Mouse (Mus musculus): ENCODE data around the gene Fmo1. TPM values are rescaled to one million over a fixed set of nuclear protein-coding genes. Genes with fewer than 3 reads are reported as not detected.
"Not testable (repeated sequence)": the region's sequence is repeated elsewhere in the genome, so short reads cannot be mapped to it uniquely, and the experiment has no call there.

Fmo1 gene
- total RNA-seq, 2 experiments from 2014 or later, result 31.4 to 54.9 TPM

- DNase-seq, result no peak
Observed at GRCm38 (mm10) chr1:162792306-162793044, 73.9 kb downstream of the Fmo1 start.

DNA sequence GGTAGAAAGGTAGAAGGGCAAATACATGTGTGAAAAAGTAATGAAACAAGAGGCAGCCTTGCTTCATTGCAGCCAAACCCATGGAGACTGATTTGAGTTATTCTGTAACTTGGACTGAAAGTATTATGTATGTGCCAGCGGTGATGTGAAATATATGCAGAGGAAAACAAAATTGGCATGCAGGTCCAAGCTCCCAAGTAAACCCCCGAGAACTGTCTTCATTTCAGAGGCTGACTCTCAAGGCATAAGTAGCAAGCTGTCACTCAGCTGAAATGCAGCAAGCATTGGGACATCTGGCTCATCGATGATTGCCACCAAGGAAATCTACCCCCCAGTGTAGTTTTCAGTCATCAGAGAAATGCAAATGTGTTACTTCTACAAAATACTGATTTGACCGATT lies 81.2 kb downstream of the Fmo1 start:
- no peak for DNase-seq

DNA sequence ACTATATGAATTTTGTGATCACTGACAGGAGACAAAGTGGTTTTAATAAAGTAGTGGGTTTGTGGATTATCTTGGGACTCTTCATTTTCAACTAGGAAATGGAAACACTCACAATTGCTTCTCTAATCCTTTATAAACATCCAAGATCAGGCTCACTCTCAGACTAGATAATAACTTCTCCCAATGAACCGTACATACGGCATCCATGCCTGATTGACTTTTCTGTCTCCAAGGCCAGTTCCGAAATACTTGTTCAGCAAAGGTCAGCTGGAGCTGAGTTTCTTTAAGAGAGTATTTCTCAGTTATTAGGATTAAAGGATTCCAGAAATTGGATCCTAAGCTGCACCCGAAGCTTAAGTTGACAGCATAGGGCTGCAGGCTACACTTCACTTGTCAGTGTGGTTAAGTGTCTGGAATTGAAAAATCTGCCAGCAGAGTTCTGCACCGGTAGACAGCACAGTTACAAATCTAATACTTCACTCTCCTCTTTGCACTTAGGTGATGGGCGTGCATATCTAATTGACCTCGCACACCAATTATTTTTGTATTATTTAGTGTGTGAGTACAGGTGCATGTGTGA lies 82.7 kb downstream of the Fmo1 start:
- DNase-seq, result no peak

- not testable (repeated sequence) for DNase-seq
Observed at GRCm38 (mm10) chr1:162781035-162781434, 85.4 kb downstream of the Fmo1 start.

Other genes with a start within 250 kb of the Fmo1 start
- gene Myoc, start 227.5 kb downstream of the Fmo1 start, total RNA-seq (2021), result 1 to 10 TPM; 2.9 to 3.9 TPM
- not detected for gene Myocos, start 208.4 kb downstream of the Fmo1 start, total RNA-seq (2021)
- gene Prrc2c, start 126.1 kb downstream of the Fmo1 start, total RNA-seq (2021), result 10 to 100 TPM; 60.7 to 78.1 TPM
- gene Fmo4, start 52.6 kb downstream of the Fmo1 start, total RNA-seq (2021), result not detected
- 10 to 100 TPM; 41.6 to 51.5 TPM for gene Fmo2, start 32.1 kb upstream of the Fmo1 start, total RNA-seq (2021)
- gene Fmo6, start 70.9 kb upstream of the Fmo1 start, total RNA-seq (2021), result 1 to 10 TPM in 1 of 2 experiments, not detected in 1; 1.3 TPM
- gene Fmo3, start 117.9 kb upstream of the Fmo1 start, total RNA-seq (2021), result 1 to 10 TPM in 1 of 2 experiments, not detected in 1; 1.8 TPM
- gene Mroh9, start 219.1 kb upstream of the Fmo1 start, total RNA-seq (2021), result not detected

Data from heart, adult 18-20 months (tissue).